Mouse (Mus musculus): Measurements from ENCODE around the gene Atp1b4. TPM values are rescaled to one million over a fixed set of nuclear protein-coding genes. Genes with fewer than 3 reads are reported as not detected.

Gene Atp1b4
- polyA plus RNA-seq, 1 experiment from 2014 or later, result 0.04 TPM

Other genes with a start within 250 kb of the Atp1b4 start
- gene Rhox10, start 249.7 kb upstream of the Atp1b4 start, polyA plus RNA-seq (2015; fragmentation: Nextera tagmentation; extraction: Ambion mirVana), result not detected in 2 replicates
- gene Rhox11, start 231.0 kb upstream of the Atp1b4 start, polyA plus RNA-seq (2015; fragmentation: Nextera tagmentation; extraction: Ambion mirVana), result not detected in 2 replicates
- gene Rhox12, start 205.3 kb upstream of the Atp1b4 start, polyA plus RNA-seq (2015; fragmentation: Nextera tagmentation; extraction: Ambion mirVana), result not detected in 2 replicates
- gene Rhox13, start 195.0 kb upstream of the Atp1b4 start, polyA plus RNA-seq (2015; fragmentation: Nextera tagmentation; extraction: Ambion mirVana), result not detected in 2 replicates
- gene Zbtb33, start 126.4 kb upstream of the Atp1b4 start, polyA plus RNA-seq (2015; fragmentation: Nextera tagmentation; extraction: Ambion mirVana), result 2.0 and 2.1 TPM in 2 replicates
- 14.3 and 15.1 TPM in 2 replicates for gene Tmem255a, start 63.7 kb upstream of the Atp1b4 start, polyA plus RNA-seq (2015; fragmentation: Nextera tagmentation; extraction: Ambion mirVana)
- gene Lamp2, start 140.3 kb downstream of the Atp1b4 start, polyA plus RNA-seq (2015; fragmentation: Nextera tagmentation; extraction: Ambion mirVana), result 122 and 129 TPM in 2 replicates

Measured in heart, embryonic 13.5 days (tissue).